Mouse (Mus musculus) liver, embryonic 14.5 days (tissue): ENCODE results near the gene Acbd5.

Experiments used
- CTCF ChIP-seq: IDR thresholded peaks from 2 replicates; pipeline ENCODE4 v1.5.1; 2016; ENCODE audit warnings: antibody characterized with exemption, low read depth, control low read depth
- EP300 ChIP-seq: IDR thresholded peaks from 2 replicates; pipeline ENCODE4 v1.6.1; 2016; ENCODE audit warnings: antibody characterized with exemption, low read depth

DNA sequence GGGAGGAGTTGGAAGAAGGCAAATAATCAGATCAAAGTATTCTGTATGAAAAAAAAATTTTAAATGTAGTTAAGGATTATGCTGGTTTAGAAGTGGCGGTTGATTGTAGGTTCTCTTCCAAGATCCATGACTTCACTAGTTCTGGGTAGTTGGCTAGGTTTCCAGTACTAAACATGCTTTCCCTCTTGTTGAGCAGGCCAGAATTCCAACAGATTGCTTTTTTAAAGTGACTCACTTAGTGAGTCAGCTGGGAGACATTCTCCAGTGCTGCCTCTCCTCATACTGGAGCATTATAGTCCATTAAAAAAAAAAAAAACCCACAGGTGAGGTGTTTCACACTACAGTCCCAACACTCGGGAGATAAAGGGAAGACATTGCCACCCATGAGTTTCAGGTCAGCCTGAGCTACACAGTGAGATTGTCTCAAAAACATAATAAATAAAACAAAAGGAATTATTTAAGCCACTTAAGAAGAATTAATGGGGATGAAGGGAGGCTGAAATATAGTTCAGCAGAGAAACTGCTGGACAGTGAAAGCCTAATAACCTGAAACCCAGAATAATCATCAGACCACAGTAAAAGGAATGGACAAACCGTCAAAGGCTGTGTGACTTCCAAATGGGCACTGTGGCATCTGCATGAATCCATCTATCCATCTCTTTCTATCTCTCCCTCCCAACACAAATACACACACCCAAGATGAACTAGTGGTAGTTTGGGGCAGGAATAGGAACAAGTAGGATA, 33.1 kb upstream of the Acbd5 start:
- TF ChIP-seq CTCF (no peak), EP300 (no peak)
